Mouse (Mus musculus) kidney, postnatal 0 days (tissue): ENCODE measurements at regions not wholly inside any gene's neighbourhood (a gene's known extent, or its start where the extent isn't known, plus 50 kb on each side); places are given as distances from the start of the nearest gene placed in this dataset.

Experiments used
- ATAC-seq: fragments of 200-750 bp; cut with Nextera tagmentation; replicated peaks from 2 replicates; pipeline ENCODE4 v1.8.0; 2017; ENCODE audit warnings: low read depth, moderate number of reproducible peaks, moderate TSS enrichment, moderate library complexity; ENCODE audit not compliant: low FRiP score
- DNase-seq: peaks from one replicate; pipeline ENCODE4 v3.0.0-alpha.2; 2016; ENCODE audit warnings: low spot score
- H3K27ac ChIP-seq: fragments of 300-500 bp; sonication (generic); 2 replicates; pipeline ENCODE4 v1.5.1; 2014; ENCODE audit warnings: mild to moderate bottlenecking
- H3K27me3 ChIP-seq: fragments of 300-500 bp; sonication (generic); 2 replicates; pipeline ENCODE4 v1.6.1; 2014; ENCODE audit warnings: low read length, mixed read lengths; ENCODE audit not compliant: insufficient read depth
- H3K36me3 ChIP-seq: fragments of 300-500 bp; sonication (generic); 2 replicates; pipeline ENCODE4 v1.6.1; 2014; ENCODE audit warnings: low read length, mixed read lengths; ENCODE audit not compliant: insufficient read depth
- H3K4me1 ChIP-seq: fragments of 300-500 bp; sonication (generic); replicated peaks from 2 replicates; pipeline ENCODE4 v1.6.1; 2014; ENCODE audit warnings: antibody characterized with exemption, low read length, mixed read lengths; ENCODE audit not compliant: insufficient read depth
- H3K4me2 ChIP-seq: fragments of 300-500 bp; sonication (generic); 2 replicates; pipeline ENCODE4 v1.6.1; 2014; ENCODE audit warnings: mild to moderate bottlenecking, low read length, moderate library complexity, mixed read lengths
- H3K4me3 ChIP-seq: fragments of 300-500 bp; sonication (generic); replicated peaks from 2 replicates; pipeline ENCODE4 v1.5.1; 2014; ENCODE audit warnings: low read depth, low read length
- H3K9ac ChIP-seq: fragments of 300-500 bp; sonication (generic); 2 replicates; pipeline ENCODE4 v1.6.1; 2014; ENCODE audit warnings: low read depth, low read length
- H3K9me3 ChIP-seq: fragments of 300-500 bp; sonication (generic); replicated peaks from 2 replicates; pipeline ENCODE4 v1.6.1; 2016; ENCODE audit warnings: low read length, inconsistent platforms, mixed read lengths
- CTCF ChIP-seq: IDR thresholded peaks from 2 replicates; pipeline ENCODE4 v1.5.1; 2016; ENCODE audit warnings: antibody characterized with exemption, low read depth, mild to moderate bottlenecking, moderate library complexity
- WGBS: fragments of 180-500 bp; shearing (Covaris S2); extraction: QIAGEN DNeasy Blood & Tissue Kit; methylation state at CpG from one replicate; pipeline ENCODE4 v1.1.7; 2014; 5-methylcytosine and 5-hydroxymethylcytosine counted together

DNA sequence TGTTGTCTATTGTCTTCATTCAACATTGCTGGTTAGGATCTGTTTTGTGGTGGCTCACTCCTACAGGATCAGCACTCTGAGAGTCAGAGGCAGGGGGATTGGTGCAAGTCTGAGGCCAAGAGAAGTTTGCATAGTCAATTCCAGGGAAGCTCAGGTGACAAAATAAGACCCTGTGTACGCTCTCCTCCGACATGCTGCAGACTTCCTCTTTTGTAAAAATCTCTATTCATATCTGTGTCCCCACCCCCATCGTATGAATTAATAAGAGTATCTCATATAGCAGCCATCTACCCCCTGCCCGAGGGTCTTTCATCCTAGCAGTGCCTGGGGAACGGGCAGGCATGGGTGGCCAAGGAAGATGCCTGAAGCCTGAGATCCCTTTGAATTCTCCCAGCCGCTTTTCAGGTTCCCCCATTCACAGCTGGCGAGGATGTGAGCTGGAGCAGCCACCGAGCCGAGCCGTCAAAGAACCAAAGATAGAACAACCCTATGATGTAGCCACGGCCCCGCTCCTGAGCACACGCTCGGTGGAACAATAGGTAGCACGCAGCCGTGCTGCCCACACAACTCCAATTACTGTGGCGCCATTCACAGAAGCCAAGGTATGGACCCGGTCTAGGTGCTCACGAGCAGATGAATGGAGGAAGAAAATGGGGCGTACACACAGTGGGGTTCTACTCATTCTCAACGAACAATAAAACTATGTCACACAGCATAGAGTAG, 120.4 kb upstream of the 1600014C23Rik start:
- H3K4me1 ChIP-seq = no peaks in the 10 kb centered on the region
- H3K4me3 ChIP-seq = no peak overlapping the region
- H3K9ac ChIP-seq = no peak overlapping the region
- H3K27ac ChIP-seq = no peak overlapping the region
- 87% methylated on average over 21 of the region's 21 CpGs for WGBS
- no peaks in the 10 kb centered on the region for H3K36me3 ChIP-seq
- no peak for TF ChIP-seq CTCF
- H3K4me2 ChIP-seq = no peak overlapping the region
- ATAC-seq = no peak
- no peaks in the 10 kb centered on the region for H3K9me3 ChIP-seq
- no peaks in the 10 kb centered on the region for H3K27me3 ChIP-seq
- no peak for DNase-seq

DNA sequence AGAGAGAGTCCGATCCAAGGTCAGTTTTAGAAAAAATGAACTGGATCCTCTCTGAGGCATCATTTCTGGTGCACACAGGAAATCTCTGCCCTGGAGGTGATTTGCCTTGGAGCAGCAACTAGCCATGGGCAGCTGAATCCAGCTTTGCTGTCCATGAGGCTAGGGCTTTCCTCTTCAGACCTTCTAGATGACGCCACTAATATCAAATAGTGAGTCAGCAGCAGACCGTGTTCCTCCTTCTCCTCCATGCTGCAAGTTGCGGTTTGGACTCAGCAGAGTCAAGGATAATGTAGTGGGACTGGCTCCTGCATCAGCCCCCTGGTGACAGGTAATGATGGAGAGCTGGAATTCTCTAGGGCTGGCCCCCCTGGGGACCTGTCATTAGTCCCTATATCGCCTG, 118.8 kb upstream of the 1600014C23Rik start:
- DNase-seq = no peak
- no peaks in the 10 kb centered on the region for H3K4me1 ChIP-seq
- H3K27me3 ChIP-seq = no peaks in the 10 kb centered on the region
- 55% methylated on average over 5 of the region's 5 CpGs for WGBS
- no peak for TF ChIP-seq CTCF
- no peak overlapping the region for H3K9ac ChIP-seq
- H3K36me3 ChIP-seq = no peaks in the 10 kb centered on the region
- peak; percentile 38; the same call in 1 of the 2 replicates for ATAC-seq
- H3K27ac ChIP-seq = no peak overlapping the region
- no peak overlapping the region for H3K4me2 ChIP-seq
- H3K4me3 ChIP-seq = no peak overlapping the region
- H3K9me3 ChIP-seq = no peaks in the 10 kb centered on the region

- no peaks in the 10 kb centered on the region for H3K36me3 ChIP-seq
Measured at GRCm38 (mm10) chr17:45851723-45852396, 118.2 kb upstream of the 1600014C23Rik start.

DNA sequence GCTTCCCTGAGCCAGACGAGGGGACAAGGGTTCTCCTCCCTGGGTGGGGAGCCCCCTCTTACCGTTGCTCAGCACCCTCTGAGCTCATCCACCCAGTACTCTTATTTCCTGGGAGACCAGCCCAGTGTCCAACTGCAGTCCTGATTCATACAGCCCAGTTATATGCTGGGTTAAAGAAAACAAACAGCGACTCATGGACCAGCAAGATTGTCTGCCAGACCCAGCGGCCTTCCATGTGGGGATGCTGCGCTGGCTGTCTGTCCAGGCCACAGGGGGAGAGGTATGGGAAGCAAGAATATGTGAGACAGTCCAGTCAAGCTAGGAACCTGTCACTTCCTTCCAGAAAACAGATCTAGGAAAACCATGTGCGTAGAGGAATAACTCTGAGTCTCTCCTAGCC, 117.3 kb upstream of the 1600014C23Rik start:
- Histone ChIP-seq H3K9ac (no peak overlapping the region), H3K4me3 (no peak overlapping the region), H3K36me3 (no peaks in the 10 kb centered on the region), H3K4me2 (no peak overlapping the region), H3K27me3 (no peaks in the 10 kb centered on the region), H3K9me3 (no peaks in the 10 kb centered on the region), H3K4me1 (no peaks in the 10 kb centered on the region), H3K27ac (no peak overlapping the region)
- 88% methylated on average over 6 of the region's 6 CpGs for WGBS
- no peak for TF ChIP-seq CTCF
- ATAC-seq (no peak), DNase-seq (no peak)

More at GRCm38 (mm10) chr17:45851723-45852396, 118.2 kb upstream of the 1600014C23Rik start:
- WGBS = 59% methylated on average over 8 of the region's 8 CpGs
- H3K4me3 ChIP-seq = no peak overlapping the region
- DNase-seq (no peak), ATAC-seq (no peak)
- H3K9ac ChIP-seq = no peak overlapping the region
- no peak overlapping the region for H3K27ac ChIP-seq
- H3K27me3 ChIP-seq = no peaks in the 10 kb centered on the region
- TF ChIP-seq CTCF = no peak
- H3K4me2 ChIP-seq = no peak overlapping the region
- H3K9me3 ChIP-seq = no peaks in the 10 kb centered on the region
- no peaks in the 10 kb centered on the region for H3K4me1 ChIP-seq

- H3K4me1 ChIP-seq = no peaks in the 10 kb centered on the region
- H3K36me3 ChIP-seq = no peaks in the 10 kb centered on the region
- ATAC-seq (no peak), DNase-seq (no peak)
- H3K4me2 ChIP-seq = no peak overlapping the region
- H3K27me3 ChIP-seq = no peaks in the 10 kb centered on the region
- H3K27ac ChIP-seq = no peak overlapping the region
- TF ChIP-seq CTCF = no peak
- no peaks in the 10 kb centered on the region for H3K9me3 ChIP-seq
- WGBS = 84% methylated on average over 5 of the region's 5 CpGs
- no peak overlapping the region for H3K9ac ChIP-seq
- H3K4me3 ChIP-seq = no peak overlapping the region
Measured at GRCm38 (mm10) chr17:45850174-45850573, 116.5 kb upstream of the 1600014C23Rik start.

- no peak overlapping the region for H3K4me3 ChIP-seq
- DNase-seq (peak; percentile 57), ATAC-seq (no peak)
Measured at GRCm38 (mm10) chr17:45848605-45849004, 115.0 kb upstream of the 1600014C23Rik start.

More at GRCm38 (mm10) chr17:45848605-45849004, 115.0 kb upstream of the 1600014C23Rik start:
- no peak overlapping the region for H3K9ac ChIP-seq
- H3K4me2 ChIP-seq = no peak overlapping the region
- TF ChIP-seq CTCF = peak; percentile 81
- H3K27me3 ChIP-seq = no peaks in the 10 kb centered on the region
- H3K4me1 ChIP-seq = no peaks in the 10 kb centered on the region
- no peaks in the 10 kb centered on the region for H3K9me3 ChIP-seq
- H3K36me3 ChIP-seq = no peaks in the 10 kb centered on the region
- 30% methylated on average over 8 of the region's 8 CpGs for WGBS
- H3K27ac ChIP-seq = no peak overlapping the region
